Mouse (Mus musculus) MEL (cell line): Measurements from ENCODE around the gene Msl3. TPM values are rescaled to one million over a fixed set of nuclear protein-coding genes. Genes with fewer than 3 reads are reported as not detected.

Source experiments
- DNase-seq: peaks from one replicate; pipeline ENCODE4 v3.0.0; 2011; ENCODE audit warnings: low read depth, low spot score
- H3K27ac ChIP-seq: 2 replicates; pipeline ENCODE4 v1.5.1; 2012; ENCODE audit warnings: low read depth, mild to moderate bottlenecking, control low read depth, low read length, moderate library complexity; ENCODE audit not compliant: control insufficient read depth
- H3K27me3 ChIP-seq, 2 experiments: fragments of 150-350 bp in 1 of 2; sonication (generic) in 1 of 2; 2 replicates each; pipeline ENCODE4 v1.6.1; 2012; ENCODE audit warnings: low read length in 2 of 2, mild to moderate bottlenecking in 2 of 2, improper control_type of control experiment in 1 of 2, moderate library complexity in 1 of 2; ENCODE audit not compliant: insufficient read depth in 2 of 2, control insufficient read depth in 1 of 2
- H3K36me3 ChIP-seq, 2 experiments: 2 replicates each; pipeline ENCODE4 v1.6.1; 2012 to 2014; ENCODE audit warnings: low read length in 2 of 2, improper control_type of control experiment in 1 of 2, inconsistent platforms in 1 of 2, mild to moderate bottlenecking in 1 of 2; ENCODE audit not compliant: insufficient read depth in 2 of 2, control insufficient read depth in 1 of 2
- H3K4me1 ChIP-seq, 2 experiments: fragments of 150-350 bp in 1 of 2; sonication (generic) in 1 of 2; 2 replicates each; pipeline ENCODE4 v1.6.1; 2012; ENCODE audit warnings: low read length in 2 of 2, improper control_type of control experiment in 1 of 2, mild to moderate bottlenecking in 1 of 2; ENCODE audit not compliant: insufficient read depth in 2 of 2, control insufficient read depth in 1 of 2
- H3K4me3 ChIP-seq, 2 experiments: fragments of 150-350 bp in 1 of 2; sonication (generic) in 1 of 2; 2 replicates each; pipeline ENCODE4 v1.5.1; 2012; ENCODE audit warnings: low read depth in 2 of 2, low read length in 2 of 2, mild to moderate bottlenecking in 2 of 2, moderate library complexity in 2 of 2, control low read depth in 1 of 2, improper control_type of control experiment in 1 of 2; ENCODE audit not compliant: control insufficient read depth in 1 of 2, insufficient read depth in 1 of 2
- H3K79me2 ChIP-seq: 2 replicates; pipeline ENCODE4 v1.6.1; 2012; ENCODE audit warnings: mild to moderate bottlenecking, low read length, moderate library complexity; ENCODE audit not compliant: control insufficient read depth, poor library complexity, insufficient read depth
- H3K9ac ChIP-seq: 2 replicates; pipeline ENCODE4 v1.6.1; 2012; ENCODE audit warnings: low read depth, mild to moderate bottlenecking, control low read depth, low read length, moderate library complexity; ENCODE audit not compliant: control insufficient read depth, poor library complexity, severe bottlenecking
- H3K9me3 ChIP-seq: fragments of 150-350 bp; sonication (generic); replicated peaks from 2 replicates; pipeline ENCODE4 v1.6.1; 2012; ENCODE audit warnings: mild to moderate bottlenecking, low read length, improper control_type of control experiment, moderate library complexity; ENCODE audit not compliant: insufficient read depth
- BHLHE40 ChIP-seq: IDR thresholded peaks from 2 replicates; pipeline ENCODE4 v1.6.1; 2012; ENCODE audit warnings: low read depth, mild to moderate bottlenecking, inconsistent platforms, low read length, improper control_type of control experiment, borderline replicate concordance
- CHD2 ChIP-seq: IDR thresholded peaks from 2 replicates; pipeline ENCODE4 v1.6.1; 2011; ENCODE audit warnings: low read length, improper control_type of control experiment
- CTCF ChIP-seq, 3 experiments: IDR thresholded peaks in 2 of 3; conservative IDR thresholded peaks in 1 of 3; 2 replicates each; pipeline ENCODE4 v1.5.1; 2011 to 2012; ENCODE audit warnings: low read length in 3 of 3, low read depth in 2 of 3, mild to moderate bottlenecking in 2 of 3, improper control_type of control experiment in 1 of 3, inconsistent platforms in 1 of 3, mixed read lengths in 1 of 3, moderate library complexity in 1 of 3; ENCODE audit not compliant: control insufficient read depth in 1 of 3, insufficient read depth in 1 of 3, poor library complexity in 1 of 3, severe bottlenecking in 1 of 3
- E2F4 ChIP-seq: IDR thresholded peaks from 2 replicates; pipeline ENCODE4 v1.6.1; 2011; ENCODE audit warnings: low read depth, low read length, improper control_type of control experiment, borderline replicate concordance
- ELF1 ChIP-seq: IDR thresholded peaks from 2 replicates; pipeline ENCODE4 v1.6.1; 2014; ENCODE audit warnings: low read depth, mild to moderate bottlenecking, inconsistent platforms, low read length, improper control_type of control experiment, moderate library complexity
- EP300 ChIP-seq, 2 experiments: IDR thresholded peaks; 2 replicates each; pipeline ENCODE4 v1.6.1; 2011; ENCODE audit warnings: improper control_type of control experiment in 2 of 2, low read length in 2 of 2, low read depth in 1 of 2, mild to moderate bottlenecking in 1 of 2
- GATA1 ChIP-seq: IDR thresholded peaks from 2 replicates; pipeline ENCODE4 v1.6.1; 2011; ENCODE audit warnings: low read depth, low read length, improper control_type of control experiment
- HCFC1 ChIP-seq: IDR thresholded peaks from 2 replicates; pipeline ENCODE4 v1.6.1; 2012; ENCODE audit warnings: low read depth, mild to moderate bottlenecking, inconsistent platforms, low read length, improper control_type of control experiment, moderate library complexity
- JUND ChIP-seq: IDR thresholded peaks from 2 replicates; pipeline ENCODE4 v1.6.1; 2011; ENCODE audit warnings: low read depth, mild to moderate bottlenecking, improper control_type of control experiment, low read length
- KAT2A ChIP-seq: conservative IDR thresholded peaks from 2 replicates; pipeline ENCODE4 v1.6.1; 2012; ENCODE audit warnings: low read depth, low read length, improper control_type of control experiment, inconsistent platforms
- MEF2A ChIP-seq: IDR thresholded peaks from 2 replicates; pipeline ENCODE4 v1.6.1; 2014; ENCODE audit warnings: low read depth, mild to moderate bottlenecking, inconsistent platforms, low read length, improper control_type of control experiment; ENCODE audit not compliant: poor library complexity, insufficient replicate concordance, severe bottlenecking; ENCODE audit errors: extremely low read depth
- MXI1 ChIP-seq: IDR thresholded peaks from 2 replicates; pipeline ENCODE4 v1.6.1; 2011; ENCODE audit warnings: mild to moderate bottlenecking, low read depth, low read length, improper control_type of control experiment
- MYB ChIP-seq: IDR thresholded peaks from 2 replicates; pipeline ENCODE4 v1.6.1; 2011; ENCODE audit warnings: mild to moderate bottlenecking, low read depth, low read length, improper control_type of control experiment
- MYC ChIP-seq: IDR thresholded peaks from 2 replicates; pipeline ENCODE4 v1.6.1; 2011; ENCODE audit warnings: low read depth, mild to moderate bottlenecking, low read length, improper control_type of control experiment, moderate library complexity
- NELFE ChIP-seq: IDR thresholded peaks from 2 replicates; pipeline ENCODE4 v1.6.1; 2011; ENCODE audit warnings: low read depth, low read length, improper control_type of control experiment
- NRF1 ChIP-seq: IDR thresholded peaks from 2 replicates; pipeline ENCODE4 v1.6.1; 2014; ENCODE audit warnings: low read depth, mild to moderate bottlenecking, inconsistent platforms, low read length, improper control_type of control experiment, moderate library complexity; ENCODE audit not compliant: poor library complexity, insufficient read depth, severe bottlenecking
- POLR2A ChIP-seq, 2 experiments: IDR thresholded peaks; 2 replicates each; pipeline ENCODE4 v1.6.1; 2011 to 2012; ENCODE audit warnings: low read length in 2 of 2, mild to moderate bottlenecking in 2 of 2, control low read depth in 1 of 2, improper control_type of control experiment in 1 of 2, low read depth in 1 of 2, moderate library complexity in 1 of 2; ENCODE audit not compliant: control insufficient read depth in 1 of 2, insufficient read depth in 1 of 2, poor library complexity in 1 of 2
- POLR2AphosphoS2 ChIP-seq: IDR thresholded peaks from 2 replicates; pipeline ENCODE4 v1.6.1; 2011; ENCODE audit warnings: low read length, improper control_type of control experiment
- POLR2AphosphoS5 ChIP-seq: IDR thresholded peaks from 2 replicates; pipeline ENCODE4 v1.6.1; 2012; ENCODE audit warnings: low read depth, borderline replicate concordance, mild to moderate bottlenecking, inconsistent platforms, low read length, moderate library complexity, mixed read lengths
- SIN3A ChIP-seq: IDR thresholded peaks from 2 replicates; pipeline ENCODE4 v1.6.1; 2012; ENCODE audit warnings: low read length, improper control_type of control experiment, inconsistent platforms
- SMC3 ChIP-seq: IDR thresholded peaks from 2 replicates; pipeline ENCODE4 v1.6.1; 2011; ENCODE audit warnings: low read depth, low read length, improper control_type of control experiment
- TBP ChIP-seq: IDR thresholded peaks from 2 replicates; pipeline ENCODE4 v1.8.0; 2011; ENCODE audit warnings: low read depth, low read length, improper control_type of control experiment
- TCF12 ChIP-seq: IDR thresholded peaks from 2 replicates; pipeline ENCODE4 v1.6.1; 2014; ENCODE audit warnings: low read depth, mild to moderate bottlenecking, inconsistent platforms, low read length, improper control_type of control experiment, moderate library complexity
- UBTF ChIP-seq: IDR thresholded peaks from 2 replicates; pipeline ENCODE4 v1.6.1; 2012; ENCODE audit warnings: low read depth, mild to moderate bottlenecking, inconsistent platforms, low read length, improper control_type of control experiment, moderate library complexity, borderline replicate concordance; ENCODE audit not compliant: insufficient read depth
- USF1 ChIP-seq: IDR thresholded peaks from 2 replicates; pipeline ENCODE4 v1.6.1; 2014; ENCODE audit warnings: low read depth, mild to moderate bottlenecking, inconsistent platforms, low read length, improper control_type of control experiment, moderate library complexity
- ZC3H11A ChIP-seq: IDR thresholded peaks from 2 replicates; pipeline ENCODE4 v1.6.1; 2012; ENCODE audit warnings: low read depth, mild to moderate bottlenecking, inconsistent platforms, low read length, improper control_type of control experiment
- ZKSCAN1 ChIP-seq: IDR thresholded peaks from 2 replicates; pipeline ENCODE4 v1.6.1; 2012; ENCODE audit warnings: low read depth, mild to moderate bottlenecking, inconsistent platforms, low read length, improper control_type of control experiment, moderate library complexity
- ZMIZ1 ChIP-seq: IDR thresholded peaks from 2 replicates; pipeline ENCODE4 v1.6.1; 2012; ENCODE audit warnings: low read depth, mild to moderate bottlenecking, inconsistent platforms, low read length, improper control_type of control experiment, moderate library complexity
- ZNF384 ChIP-seq: IDR thresholded peaks from 2 replicates; pipeline ENCODE4 v1.6.1; 2012; ENCODE audit warnings: low read depth, mild to moderate bottlenecking, inconsistent platforms, low read length, improper control_type of control experiment
- polyA plus RNA-seq, 2 experiments: library from polyadenylated mRNA; stranded (reverse) in 1 of 2; unstranded in 1 of 2; fragments of >175 nt in 1 of 2; fragments of >200 nt in 1 of 2; gene quantifications; 2 replicates each; pipeline versions ENCODE4 v1.2.1 to v1.2.4; 2012; ENCODE audit warnings: low replicate concordance in 2 of 2, low read depth in 1 of 2; ENCODE audit not compliant: insufficient read length in 2 of 2, insufficient read depth in 1 of 2, missing spikeins in 1 of 2
- total RNA-seq: library from RNA; depleted of rRNA; stranded (reverse); fragments of 300-350 nt; gene quantifications from 2 replicates; pipeline ENCODE4 v1.2.3, GENCODE M21; 2012

The Msl3 gene
- total and polyA plus RNA-seq, 3 experiments = 76.7 to 229 (median 79.9) TPM

GRCm38 (mm10) chrX:168674407-168674962, 787 bp upstream of the Msl3 start:
- H3K4me1 ChIP-seq = peaks cover 0 to 5% of the 10 kb centered on the region in 2 experiments; a peak in 2 of 4 replicates
- H3K27me3 ChIP-seq = no peaks in the 10 kb centered on the region
- H3K4me3 ChIP-seq = peak overlapping the region; percentile 54 to 83
- peak overlapping the region; percentile 61 for H3K27ac ChIP-seq
- H3K79me2 ChIP-seq = peaks cover 10% of the 10 kb centered on the region; the same call in 1 of the 2 replicates
- no peak for DNase-seq
- TF ChIP-seq SIN3A = peak; percentile 24; the same call in 1 of the 2 replicates
- TF ChIP-seq ZKSCAN1 = no peak
- H3K36me3 ChIP-seq = peaks cover 5 to 12% of the 10 kb centered on the region in 2 experiments
- no peaks in the 10 kb centered on the region for H3K9me3 ChIP-seq
- peak overlapping the region; percentile 90 for H3K9ac ChIP-seq

DNA sequence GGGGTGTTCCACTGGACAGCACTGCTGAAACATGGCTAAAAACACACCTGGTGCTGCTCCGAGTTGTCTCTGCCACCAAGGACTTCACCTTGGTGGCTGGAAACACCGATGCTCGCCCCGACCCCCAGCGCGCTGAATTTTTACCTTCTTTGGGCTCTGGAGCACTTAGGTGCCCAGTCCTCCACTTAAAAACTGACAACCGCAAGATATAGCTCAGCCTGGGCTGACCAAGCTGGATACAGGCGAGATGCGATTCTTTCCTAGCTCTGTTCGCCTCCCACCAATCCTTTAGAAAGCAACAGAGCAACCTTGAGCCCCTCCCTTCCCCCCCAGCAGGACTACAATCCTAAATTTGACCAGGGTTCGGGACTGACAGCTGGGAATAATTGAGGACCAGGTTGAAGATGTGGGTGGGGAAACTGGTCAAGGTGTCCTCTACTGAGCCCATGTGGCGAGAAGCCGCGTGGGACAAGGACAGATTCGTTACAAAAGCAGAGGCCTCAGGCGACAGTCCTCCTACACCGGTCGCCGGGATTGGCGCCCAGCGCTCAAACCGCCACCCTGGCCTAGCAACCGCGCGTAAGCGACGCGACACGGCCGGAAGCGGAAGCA, 679 bp downstream of the Msl3 start:
- Histone ChIP-seq H3K36me3 (peaks cover 5 to 20% of the 10 kb centered on the region in 2 experiments), H3K4me3 (peak overlapping the region; percentile 80 to 93), H3K27ac (peak overlapping the region; percentile 97), H3K79me2 (peaks cover 10% of the 10 kb centered on the region; the same call in 1 of the 2 replicates), H3K4me1 (peaks cover 0 to 5% of the 10 kb centered on the region in 2 experiments; a peak in 2 of 4 replicates), H3K9ac (peak overlapping the region; percentile 94), H3K27me3 (no peaks in the 10 kb centered on the region), H3K9me3 (no peaks in the 10 kb centered on the region)
- DNase-seq = no peak
- no peak; the same call in 1 of the 2 replicates for TF ChIP-seq MYB
- peak; percentile 95 for TF ChIP-seq ELF1
- TF ChIP-seq POLR2A (IDR thresholded peaks at IDR 0.05; ENCODE audit: control insufficient read depth in 1 of 2, insufficient read depth in 1 of 2, low read depth in 1 of 2, low read length in 2 of 2, poor library complexity in 1 of 2) = peak in 1 of 2 experiments; percentile 69; a peak in 2 of 4 replicates
- TF ChIP-seq ZKSCAN1 = no peak
- TF ChIP-seq ZNF384 = no peak
- TF ChIP-seq CHD2 = no peak
- no peak; the same call in 1 of the 2 replicates for TF ChIP-seq E2F4
- peak; percentile 87; the same call in 1 of the 2 replicates for TF ChIP-seq MYC
- no peak for TF ChIP-seq MEF2A
- TF ChIP-seq UBTF = no peak
- TF ChIP-seq BHLHE40 = no peak
- no peak for TF ChIP-seq NRF1
- TF ChIP-seq EP300 (IDR thresholded peaks at IDR 0.05; ENCODE audit: low read depth in 1 of 2, low read length in 2 of 2) = no peak
- no peak for TF ChIP-seq GATA1
- peak; percentile 87; the same call in 1 of the 2 replicates for TF ChIP-seq SIN3A
- no peak for TF ChIP-seq POLR2AphosphoS2
- TF ChIP-seq CTCF (IDR thresholded peaks at IDR 0.05 in 2 of 3, conservative IDR thresholded peaks at IDR 0.05 in 1 of 3; ENCODE audit: control insufficient read depth in 1 of 3, insufficient read depth in 1 of 3, low read depth in 2 of 3, low read length in 3 of 3, poor library complexity in 1 of 3, severe bottlenecking in 1 of 3) = no peak
- no peak for TF ChIP-seq MXI1
- TF ChIP-seq TBP = peak; percentile 76; the same call in 1 of the 2 replicates
- TF ChIP-seq USF1 = no peak
- no peak for TF ChIP-seq NELFE
- TF ChIP-seq SMC3 = no peak
- no peak for TF ChIP-seq ZC3H11A
- no peak for TF ChIP-seq JUND
- no peak for TF ChIP-seq KAT2A
- TF ChIP-seq TCF12 = 0 out of 2 replicates have a peak, but pooled peaks have one; percentile 1
- TF ChIP-seq HCFC1 = peak; percentile 89
- TF ChIP-seq ZMIZ1 = no peak
- TF ChIP-seq POLR2AphosphoS5 = no peak; the same call in 1 of the 2 replicates
